Mouse (Mus musculus) ES-Bruce4 (cell line): ENCODE results near the gene Irx2. TPM values are rescaled to one million over a fixed set of nuclear protein-coding genes. Genes with fewer than 3 reads are reported as not detected.
A peak's percentile ranks its signal among the peaks of the same experiment; 100 is the strongest.

Experiments
- H3K27ac ChIP-seq: 2 replicates; pipeline ENCODE4 v1.5.1; 2012; ENCODE audit warnings: low read length, inconsistent platforms; ENCODE audit not compliant: insufficient read depth
- H3K27me3 ChIP-seq: 2 replicates; pipeline ENCODE4 v1.6.1; 2012; ENCODE audit warnings: mild to moderate bottlenecking, low read length, inconsistent platforms; ENCODE audit not compliant: control insufficient read depth, poor library complexity, insufficient read depth, severe bottlenecking
- H3K36me3 ChIP-seq: 2 replicates; pipeline ENCODE4 v1.6.1; 2012; ENCODE audit warnings: inconsistent platforms, mild to moderate bottlenecking, low read length, moderate library complexity; ENCODE audit not compliant: control insufficient read depth, poor library complexity, insufficient read depth, severe bottlenecking
- H3K4me1 ChIP-seq: one replicate; pipeline ENCODE4 v1.8.1; 2011; ENCODE audit warnings: low read length; ENCODE audit not compliant: control insufficient read depth, insufficient read depth
- H3K4me3 ChIP-seq: 2 replicates; pipeline ENCODE4 v1.5.1; 2011; ENCODE audit warnings: low read depth, mild to moderate bottlenecking, low read length
- H3K9ac ChIP-seq: 2 replicates; pipeline ENCODE4 v1.6.1; 2012; ENCODE audit warnings: low read depth, mild to moderate bottlenecking, inconsistent platforms; ENCODE audit not compliant: poor library complexity, severe bottlenecking
- H3K9me3 ChIP-seq: replicated peaks from 2 replicates; pipeline ENCODE4 v1.6.1; 2012; ENCODE audit warnings: mild to moderate bottlenecking, low read length, inconsistent platforms; ENCODE audit not compliant: control insufficient read depth, poor library complexity, insufficient read depth, severe bottlenecking
- CTCF ChIP-seq: IDR thresholded peaks from one replicate; pipeline ENCODE4 v1.8.1; 2011; ENCODE audit warnings: low read depth, low read length
- EP300 ChIP-seq: IDR thresholded peaks from 2 replicates; pipeline ENCODE4 v1.6.1; 2011; ENCODE audit warnings: low read depth, low read length; ENCODE audit not compliant: insufficient read depth
- POLR2A ChIP-seq: IDR thresholded peaks from one replicate; pipeline ENCODE4 v1.8.1; 2011; ENCODE audit warnings: low read length; ENCODE audit not compliant: insufficient read depth
- polyA plus RNA-seq: library from polyadenylated mRNA; stranded (reverse); fragments of >200 nt; gene quantifications from 2 replicates; pipeline ENCODE4 v1.2.4, GENCODE M21; 2011; ENCODE audit warnings: low read depth; ENCODE audit not compliant: missing spikeins, insufficient read depth, insufficient read length

Irx2 gene
- polyA plus RNA-seq, 1 experiment = 7.4 TPM

DNA sequence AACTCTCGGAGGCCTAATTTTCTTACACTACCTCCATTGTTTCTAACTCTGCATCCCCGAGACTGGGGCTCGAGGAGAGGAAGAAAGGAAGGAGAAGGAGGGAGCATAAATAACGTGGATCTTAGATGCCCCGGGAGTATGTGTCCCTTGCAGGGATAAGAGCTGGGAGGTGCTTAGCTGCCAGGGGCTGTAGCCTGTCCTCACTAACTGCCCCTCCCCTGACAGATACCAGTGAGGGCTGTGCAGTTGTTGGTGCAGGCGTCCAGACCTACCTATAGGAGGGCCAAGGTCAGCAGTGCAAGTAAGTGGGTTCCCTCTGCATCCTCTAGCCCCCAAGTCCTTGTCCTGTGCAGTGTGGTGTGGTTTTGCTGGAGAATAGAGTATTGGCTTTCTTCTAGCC lies 3.7 kb downstream of the Irx2 start:
- no peak overlapping the region for H3K27ac ChIP-seq
- no peak overlapping the region for H3K4me3 ChIP-seq
- H3K36me3 ChIP-seq = no peaks in the 10 kb centered on the region
- no peak overlapping the region for H3K9ac ChIP-seq
- H3K9me3 ChIP-seq = no peaks in the 10 kb centered on the region
- H3K27me3 ChIP-seq = peaks cover 15% of the 10 kb centered on the region
- peaks cover 2% of the 10 kb centered on the region for H3K4me1 ChIP-seq
- TF ChIP-seq POLR2A (no peak), CTCF (no peak), EP300 (no peak)

GRCm38 (mm10) chr13:72633097-72633496 lies 4.5 kb downstream of the Irx2 start:
- TF ChIP-seq CTCF (no peak), EP300 (no peak), POLR2A (no peak)
- no peak overlapping the region for H3K4me3 ChIP-seq
- H3K36me3 ChIP-seq = no peaks in the 10 kb centered on the region
- peaks cover 2% of the 10 kb centered on the region for H3K4me1 ChIP-seq
- no peaks in the 10 kb centered on the region for H3K9me3 ChIP-seq
- no peak overlapping the region for H3K9ac ChIP-seq
- H3K27me3 ChIP-seq = peaks cover 14% of the 10 kb centered on the region
- no peak overlapping the region for H3K27ac ChIP-seq

DNA sequence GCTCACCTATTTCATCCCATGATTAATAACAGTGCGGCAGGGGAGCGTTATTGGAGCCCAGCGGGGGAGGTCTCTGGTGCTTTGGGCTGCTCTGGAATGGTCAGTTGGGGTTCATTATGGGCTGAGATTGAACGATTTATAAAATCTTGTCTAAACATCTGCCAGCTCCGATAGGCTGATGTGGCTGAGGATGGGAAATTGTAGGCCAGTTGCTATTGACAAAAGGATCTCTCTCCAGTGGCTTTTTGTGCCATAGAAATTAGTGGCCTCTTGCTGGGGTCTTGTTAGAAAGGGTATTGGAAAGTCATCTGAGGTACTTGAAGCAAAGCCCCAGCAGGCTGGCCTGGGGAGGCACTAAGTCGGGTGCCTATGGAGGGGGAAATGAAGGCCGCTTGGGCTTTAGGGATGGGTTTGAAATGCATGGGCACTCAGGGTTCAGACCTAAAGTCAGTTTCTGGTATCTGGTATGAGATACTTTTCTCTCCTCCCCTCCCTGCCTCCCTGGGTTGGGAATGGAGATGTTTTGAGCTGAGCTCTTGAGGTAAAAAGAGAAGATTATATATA lies 6.2 kb downstream of the Irx2 start:
- TF ChIP-seq POLR2A = no peak
- no peak for TF ChIP-seq CTCF
- no peak for TF ChIP-seq EP300
- H3K9me3 ChIP-seq = no peaks in the 10 kb centered on the region
- H3K27ac ChIP-seq = no peak overlapping the region
- H3K4me1 ChIP-seq = peaks cover 2% of the 10 kb centered on the region
- peaks cover 13% of the 10 kb centered on the region for H3K27me3 ChIP-seq
- no peak overlapping the region for H3K4me3 ChIP-seq
- H3K9ac ChIP-seq = no peak overlapping the region
- H3K36me3 ChIP-seq = no peaks in the 10 kb centered on the region

DNA sequence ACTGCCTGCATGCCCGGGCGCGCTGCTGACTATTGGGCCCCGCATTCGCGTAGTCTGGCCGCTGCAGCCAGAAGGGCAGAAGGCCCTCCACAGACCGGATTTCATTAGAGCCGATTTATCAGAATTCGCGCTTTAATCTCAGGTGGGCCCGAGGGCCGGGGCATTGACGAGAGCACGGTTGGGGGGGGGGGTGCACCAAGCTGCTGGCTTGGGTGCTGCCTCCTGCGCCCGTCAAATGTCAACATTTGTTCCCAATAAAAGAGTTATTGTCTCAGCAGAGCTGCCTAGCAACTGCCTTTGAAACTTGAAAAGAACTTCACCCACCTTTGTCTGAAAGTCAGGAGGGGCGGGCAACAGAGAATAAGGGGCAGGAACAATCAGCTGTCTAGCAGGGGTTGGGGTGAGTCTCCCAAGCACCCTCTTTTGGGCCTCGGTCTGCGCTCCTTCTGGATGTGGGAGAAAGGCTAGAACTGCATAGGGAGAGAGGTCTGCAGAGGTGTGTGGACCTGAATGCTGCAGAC lies 7.8 kb downstream of the Irx2 start:
- Histone ChIP-seq H3K9me3 (no peaks in the 10 kb centered on the region), H3K4me3 (peak overlapping the region; percentile 23; the same call in 1 of the 2 replicates), H3K4me1 (no peaks in the 10 kb centered on the region), H3K27ac (no peak overlapping the region), H3K27me3 (peaks cover 5% of the 10 kb centered on the region; the same call in 1 of the 2 replicates), H3K36me3 (no peaks in the 10 kb centered on the region), H3K9ac (peak overlapping the region; percentile 30; the same call in 1 of the 2 replicates)
- TF ChIP-seq EP300 (no peak), CTCF (no peak), POLR2A (no peak)

DNA sequence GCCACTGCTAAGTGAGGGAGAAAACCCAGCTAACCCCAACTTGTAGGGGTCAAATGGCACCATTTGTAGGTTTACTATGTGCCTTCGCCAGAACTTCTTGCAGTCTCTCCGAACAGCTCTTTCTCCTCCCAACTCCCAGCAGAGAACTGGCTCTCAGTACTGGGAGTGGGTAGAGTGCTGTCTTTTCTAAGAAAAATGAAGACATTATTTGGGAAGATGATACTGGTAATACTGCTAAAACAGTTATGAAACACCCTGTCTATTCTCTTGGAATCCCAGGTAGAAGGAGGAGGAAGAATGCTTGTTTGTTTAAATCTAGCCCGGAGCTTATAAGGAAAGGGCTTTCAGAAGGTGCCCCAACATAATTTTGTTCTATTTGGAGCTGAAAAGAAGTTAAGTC lies 8.9 kb downstream of the Irx2 start:
- H3K27me3 ChIP-seq = peaks cover 5% of the 10 kb centered on the region; the same call in 1 of the 2 replicates
- H3K4me3 ChIP-seq = no peak overlapping the region
- no peak overlapping the region for H3K27ac ChIP-seq
- no peaks in the 10 kb centered on the region for H3K36me3 ChIP-seq
- H3K9ac ChIP-seq = no peak overlapping the region
- no peak for TF ChIP-seq POLR2A
- TF ChIP-seq CTCF = no peak
- no peak for TF ChIP-seq EP300
- H3K9me3 ChIP-seq = no peaks in the 10 kb centered on the region
- no peaks in the 10 kb centered on the region for H3K4me1 ChIP-seq

GRCm38 (mm10) chr13:72638401-72639130 lies 9.9 kb downstream of the Irx2 start:
- H3K4me1 ChIP-seq = no peaks in the 10 kb centered on the region
- no peaks in the 10 kb centered on the region for H3K36me3 ChIP-seq
- H3K4me3 ChIP-seq = peak overlapping the region; percentile 3
- peaks cover 4% of the 10 kb centered on the region; the same call in 1 of the 2 replicates for H3K27me3 ChIP-seq
- TF ChIP-seq CTCF (no peak), EP300 (no peak), POLR2A (no peak)
- no peak overlapping the region for H3K27ac ChIP-seq
- no peaks in the 10 kb centered on the region for H3K9me3 ChIP-seq
- H3K9ac ChIP-seq = no peak overlapping the region
